Mouse (Mus musculus): ENCODE data around the gene 4931409K22Rik.

The 4931409K22Rik gene

DNA sequence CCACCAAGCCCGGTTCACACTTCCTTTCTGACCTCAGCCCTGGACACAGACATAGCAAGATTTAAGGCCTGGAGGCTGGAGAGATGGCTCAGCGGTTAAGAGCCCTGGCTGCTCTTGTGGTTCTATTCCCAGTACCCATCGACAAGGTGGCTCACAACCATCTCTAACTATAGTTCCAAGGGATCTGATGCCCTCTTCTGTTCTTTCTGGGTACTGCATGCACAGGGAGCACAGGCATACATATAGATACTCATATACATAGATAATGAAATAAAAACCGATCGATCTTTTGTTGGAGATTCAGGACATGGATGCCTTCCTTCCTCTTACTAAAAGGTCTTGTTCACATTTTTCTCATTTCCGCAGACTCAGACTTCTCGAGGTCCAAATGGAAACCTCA, 48.2 kb downstream of the 4931409K22Rik start:
- no peak for DNase-seq (ENCODE audit: low read depth, low spot score)
- Histone ChIP-seq H3K36me3 (ENCODE audit: control insufficient read depth, insufficient read depth, low read length, poor library complexity, severe bottlenecking) (no peaks in the 10 kb centered on the region), H3K27me3 (ENCODE audit: control insufficient read depth, insufficient read depth, low read length, poor library complexity, severe bottlenecking) (peaks cover 2% of the 10 kb centered on the region; the same call in 1 of the 2 replicates)

DNA sequence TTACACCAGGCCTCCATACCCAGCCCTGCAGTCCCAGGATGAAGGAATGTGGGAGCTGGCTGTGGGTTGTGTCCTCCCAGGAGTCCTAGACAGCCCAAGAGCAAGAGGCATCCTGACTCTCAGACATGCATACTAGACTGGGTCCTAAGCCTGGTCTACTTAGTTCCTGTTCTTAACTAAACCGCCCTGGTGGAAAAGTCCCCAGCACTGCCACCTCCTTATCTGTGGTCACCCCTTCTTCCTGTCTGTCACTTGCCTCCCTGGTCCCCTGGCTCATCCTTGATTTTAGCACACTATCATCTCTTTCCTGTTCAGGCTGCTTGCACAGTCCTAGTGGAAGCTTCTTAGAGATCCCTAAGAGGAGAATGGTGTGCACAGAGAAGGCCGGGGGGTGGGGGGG, 51.1 kb downstream of the 4931409K22Rik start:
- H3K27me3 ChIP-seq (ENCODE audit: control insufficient read depth, insufficient read depth, low read length, poor library complexity, severe bottlenecking) = peaks cover 2% of the 10 kb centered on the region; the same call in 1 of the 2 replicates
- no peaks in the 10 kb centered on the region for H3K36me3 ChIP-seq (ENCODE audit: control insufficient read depth, insufficient read depth, low read length, poor library complexity, severe bottlenecking)
- no peak for DNase-seq (ENCODE audit: low read depth, low spot score)

DNA sequence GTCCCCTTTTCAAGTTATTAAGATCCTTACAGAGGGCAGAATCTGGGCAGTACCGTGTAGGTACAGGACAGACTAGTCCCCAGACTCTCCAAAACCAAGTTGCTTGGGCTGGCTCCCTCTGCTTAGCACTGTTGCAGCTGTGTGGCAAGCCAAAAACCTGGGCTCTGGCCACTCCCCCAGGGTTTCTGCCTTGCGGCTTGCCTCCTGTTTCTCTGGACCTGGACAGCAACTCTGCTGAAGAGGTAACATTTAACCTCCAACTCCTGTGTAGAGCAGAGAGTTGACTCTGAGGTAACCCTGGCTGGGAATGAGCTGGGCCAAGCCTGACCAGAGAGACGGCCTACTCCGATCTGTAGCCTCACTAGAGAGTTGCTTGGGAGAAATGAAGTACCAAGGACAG, 53.8 kb downstream of the 4931409K22Rik start:
- no peaks in the 10 kb centered on the region for H3K27me3 ChIP-seq (ENCODE audit: control insufficient read depth, insufficient read depth, low read length, poor library complexity, severe bottlenecking)
- H3K36me3 ChIP-seq (ENCODE audit: control insufficient read depth, insufficient read depth, low read length, poor library complexity, severe bottlenecking) = peaks cover 2% of the 10 kb centered on the region; the same call in 1 of the 2 replicates
- DNase-seq (ENCODE audit: low read depth, low spot score) = no peak

DNA sequence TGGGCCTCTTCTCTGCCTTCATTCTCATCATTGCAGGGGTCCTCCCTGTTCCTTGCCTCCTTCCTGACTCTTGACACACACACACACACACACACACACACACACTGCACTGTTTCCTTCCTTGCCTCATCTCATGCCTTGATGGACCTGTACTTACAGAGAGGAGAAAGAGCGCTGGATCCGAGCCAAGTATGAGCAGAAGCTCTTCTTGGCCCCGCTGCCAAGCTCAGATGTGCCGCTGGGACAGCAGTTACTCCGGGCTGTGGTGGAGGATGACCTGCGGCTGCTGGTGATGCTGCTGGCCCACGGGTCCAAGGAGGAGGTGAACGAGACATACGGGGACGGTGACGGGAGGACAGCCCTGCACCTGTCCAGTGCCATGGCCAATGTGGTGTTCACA, 55.8 kb downstream of the 4931409K22Rik start:
- DNase-seq (ENCODE audit: low read depth, low spot score) = no peak
- peaks cover 2% of the 10 kb centered on the region; the same call in 1 of the 2 replicates for H3K36me3 ChIP-seq (ENCODE audit: control insufficient read depth, insufficient read depth, low read length, poor library complexity, severe bottlenecking)
- H3K27me3 ChIP-seq (ENCODE audit: control insufficient read depth, insufficient read depth, low read length, poor library complexity, severe bottlenecking) = no peaks in the 10 kb centered on the region

DNA sequence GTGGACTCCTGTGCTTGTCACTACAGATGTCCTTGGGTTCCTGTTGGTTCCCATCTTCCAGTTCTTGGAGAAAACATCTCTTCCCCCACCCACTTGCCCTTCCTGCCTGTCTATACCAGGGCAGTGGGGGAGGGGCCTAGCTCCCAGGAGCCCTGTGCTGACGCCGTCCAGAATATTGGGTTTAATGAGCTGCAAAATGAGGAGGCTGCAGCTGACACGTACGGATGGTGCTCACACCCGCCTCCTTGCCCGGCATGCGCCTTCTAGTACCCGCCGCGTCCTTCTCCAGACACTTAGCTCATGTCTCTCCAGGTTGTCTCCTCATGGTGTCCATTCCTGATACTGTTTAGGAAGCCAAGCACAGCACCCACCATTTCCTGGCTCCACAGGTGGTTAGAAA, 57.5 kb downstream of the 4931409K22Rik start:
- Histone ChIP-seq H3K36me3 (ENCODE audit: control insufficient read depth, insufficient read depth, low read length, poor library complexity, severe bottlenecking) (peaks cover 2% of the 10 kb centered on the region; the same call in 1 of the 2 replicates), H3K27me3 (ENCODE audit: control insufficient read depth, insufficient read depth, low read length, poor library complexity, severe bottlenecking) (no peaks in the 10 kb centered on the region)
- no peak for DNase-seq (ENCODE audit: low read depth, low spot score)

DNA sequence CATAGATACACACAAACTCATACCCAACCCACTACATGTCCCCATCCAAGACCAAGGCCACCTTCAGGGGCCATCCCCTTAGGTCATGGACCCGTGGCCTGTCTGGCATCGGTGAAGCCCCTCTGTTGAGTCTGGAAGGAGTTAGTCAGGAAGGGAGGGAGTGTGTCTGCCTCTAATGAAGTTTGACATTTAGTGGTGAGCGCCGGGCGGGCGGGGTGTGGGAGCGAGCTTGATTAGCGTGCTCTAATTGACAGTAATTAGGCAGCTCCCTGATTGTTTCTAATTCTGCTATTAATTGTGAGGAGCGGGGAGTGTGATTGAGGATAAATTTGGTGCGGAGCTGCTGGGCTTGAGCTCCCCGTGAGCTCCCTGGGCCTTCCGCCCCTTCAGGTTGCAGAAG, 59.1 kb downstream of the 4931409K22Rik start:
- H3K36me3 ChIP-seq (ENCODE audit: control insufficient read depth, insufficient read depth, low read length, poor library complexity, severe bottlenecking) = peaks cover 4% of the 10 kb centered on the region; the same call in 1 of the 2 replicates
- H3K27me3 ChIP-seq (ENCODE audit: control insufficient read depth, insufficient read depth, low read length, poor library complexity, severe bottlenecking) = no peaks in the 10 kb centered on the region
- no peak for DNase-seq (ENCODE audit: low read depth, low spot score)

DNA sequence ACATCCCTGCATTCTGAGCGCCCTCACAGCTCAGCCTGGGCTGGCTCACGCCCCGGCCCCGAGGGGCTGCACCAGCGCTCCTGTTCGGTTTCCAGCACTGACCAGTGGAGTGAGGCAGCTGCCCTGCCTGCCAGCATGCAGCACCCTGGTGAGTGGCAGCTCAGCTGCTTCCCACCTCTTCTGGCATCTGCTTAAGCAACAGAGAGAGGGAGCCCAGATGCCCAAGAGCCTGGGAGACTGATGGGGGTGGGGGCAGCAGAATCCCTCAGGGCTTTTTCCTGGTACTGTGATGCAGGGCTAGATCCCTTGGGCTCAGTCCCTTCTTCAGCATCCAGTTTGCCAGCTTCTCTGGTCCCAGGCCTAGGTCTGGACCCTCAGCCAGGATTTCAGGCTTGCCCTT, 59.9 kb downstream of the 4931409K22Rik start:
- Histone ChIP-seq H3K36me3 (ENCODE audit: control insufficient read depth, insufficient read depth, low read length, poor library complexity, severe bottlenecking) (peaks cover 5% of the 10 kb centered on the region; the same call in 1 of the 2 replicates), H3K27me3 (ENCODE audit: control insufficient read depth, insufficient read depth, low read length, poor library complexity, severe bottlenecking) (no peaks in the 10 kb centered on the region)
- DNase-seq (ENCODE audit: low read depth, low spot score) = no peak

DNA sequence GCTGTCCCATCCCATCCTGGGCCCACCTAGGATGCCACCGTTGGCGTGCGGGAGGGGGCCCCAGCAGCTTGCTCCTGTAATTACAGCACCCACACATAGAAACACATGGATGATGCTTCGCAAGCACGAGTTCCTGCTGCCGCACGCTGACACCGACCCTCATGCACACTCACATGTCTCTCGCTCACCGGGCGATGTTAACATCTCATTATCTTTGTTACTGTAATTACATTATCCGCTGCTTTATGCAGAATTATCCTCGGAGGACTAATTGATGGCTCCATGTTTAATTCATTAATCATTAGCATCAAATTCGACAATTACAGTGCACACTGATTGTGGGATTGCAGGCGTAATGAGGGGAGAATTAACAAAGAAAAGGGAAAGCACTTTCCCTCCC, 61.6 kb downstream of the 4931409K22Rik start:
- Histone ChIP-seq H3K36me3 (ENCODE audit: control insufficient read depth, insufficient read depth, low read length, poor library complexity, severe bottlenecking) (peaks cover 5% of the 10 kb centered on the region; the same call in 1 of the 2 replicates), H3K27me3 (ENCODE audit: control insufficient read depth, insufficient read depth, low read length, poor library complexity, severe bottlenecking) (no peaks in the 10 kb centered on the region)
- DNase-seq (ENCODE audit: low read depth, low spot score) = no peak
